Mouse (Mus musculus) MEL (cell line): Measurements from ENCODE around the gene Lhb. TPM values are rescaled to one million over a fixed set of nuclear protein-coding genes. Genes with fewer than 3 reads are reported as not detected.

Experiments used
- DNase-seq: peaks from one replicate; pipeline ENCODE4 v3.0.0; 2011; ENCODE audit warnings: low read depth, low spot score
- H3K27ac ChIP-seq: 2 replicates; pipeline ENCODE4 v1.5.1; 2012; ENCODE audit warnings: low read depth, mild to moderate bottlenecking, control low read depth, low read length, moderate library complexity; ENCODE audit not compliant: control insufficient read depth
- H3K27me3 ChIP-seq, 2 experiments: fragments of 150-350 bp in 1 of 2; sonication (generic) in 1 of 2; 2 replicates each; pipeline ENCODE4 v1.6.1; 2012; ENCODE audit warnings: low read length in 2 of 2, mild to moderate bottlenecking in 2 of 2, improper control_type of control experiment in 1 of 2, moderate library complexity in 1 of 2; ENCODE audit not compliant: insufficient read depth in 2 of 2, control insufficient read depth in 1 of 2
- H3K36me3 ChIP-seq, 2 experiments: 2 replicates each; pipeline ENCODE4 v1.6.1; 2012 to 2014; ENCODE audit warnings: low read length in 2 of 2, improper control_type of control experiment in 1 of 2, inconsistent platforms in 1 of 2, mild to moderate bottlenecking in 1 of 2; ENCODE audit not compliant: insufficient read depth in 2 of 2, control insufficient read depth in 1 of 2
- H3K4me1 ChIP-seq, 2 experiments: fragments of 150-350 bp in 1 of 2; sonication (generic) in 1 of 2; 2 replicates each; pipeline ENCODE4 v1.6.1; 2012; ENCODE audit warnings: low read length in 2 of 2, improper control_type of control experiment in 1 of 2, mild to moderate bottlenecking in 1 of 2; ENCODE audit not compliant: insufficient read depth in 2 of 2, control insufficient read depth in 1 of 2
- H3K4me3 ChIP-seq, 2 experiments: fragments of 150-350 bp in 1 of 2; sonication (generic) in 1 of 2; 2 replicates each; pipeline ENCODE4 v1.5.1; 2012; ENCODE audit warnings: low read depth in 2 of 2, low read length in 2 of 2, mild to moderate bottlenecking in 2 of 2, moderate library complexity in 2 of 2, control low read depth in 1 of 2, improper control_type of control experiment in 1 of 2; ENCODE audit not compliant: control insufficient read depth in 1 of 2, insufficient read depth in 1 of 2
- H3K79me2 ChIP-seq: 2 replicates; pipeline ENCODE4 v1.6.1; 2012; ENCODE audit warnings: mild to moderate bottlenecking, low read length, moderate library complexity; ENCODE audit not compliant: control insufficient read depth, poor library complexity, insufficient read depth
- H3K9ac ChIP-seq: 2 replicates; pipeline ENCODE4 v1.6.1; 2012; ENCODE audit warnings: low read depth, mild to moderate bottlenecking, control low read depth, low read length, moderate library complexity; ENCODE audit not compliant: control insufficient read depth, poor library complexity, severe bottlenecking
- H3K9me3 ChIP-seq: fragments of 150-350 bp; sonication (generic); replicated peaks from 2 replicates; pipeline ENCODE4 v1.6.1; 2012; ENCODE audit warnings: mild to moderate bottlenecking, low read length, improper control_type of control experiment, moderate library complexity; ENCODE audit not compliant: insufficient read depth
- BHLHE40 ChIP-seq: IDR thresholded peaks from 2 replicates; pipeline ENCODE4 v1.6.1; 2012; ENCODE audit warnings: low read depth, mild to moderate bottlenecking, inconsistent platforms, low read length, improper control_type of control experiment, borderline replicate concordance
- CHD2 ChIP-seq: IDR thresholded peaks from 2 replicates; pipeline ENCODE4 v1.6.1; 2011; ENCODE audit warnings: low read length, improper control_type of control experiment
- CTCF ChIP-seq, 3 experiments: IDR thresholded peaks in 2 of 3; conservative IDR thresholded peaks in 1 of 3; 2 replicates each; pipeline ENCODE4 v1.5.1; 2011 to 2012; ENCODE audit warnings: low read length in 3 of 3, low read depth in 2 of 3, mild to moderate bottlenecking in 2 of 3, improper control_type of control experiment in 1 of 3, inconsistent platforms in 1 of 3, mixed read lengths in 1 of 3, moderate library complexity in 1 of 3; ENCODE audit not compliant: control insufficient read depth in 1 of 3, insufficient read depth in 1 of 3, poor library complexity in 1 of 3, severe bottlenecking in 1 of 3
- E2F4 ChIP-seq: IDR thresholded peaks from 2 replicates; pipeline ENCODE4 v1.6.1; 2011; ENCODE audit warnings: low read depth, low read length, improper control_type of control experiment, borderline replicate concordance
- ELF1 ChIP-seq: IDR thresholded peaks from 2 replicates; pipeline ENCODE4 v1.6.1; 2014; ENCODE audit warnings: low read depth, mild to moderate bottlenecking, inconsistent platforms, low read length, improper control_type of control experiment, moderate library complexity
- EP300 ChIP-seq, 2 experiments: IDR thresholded peaks; 2 replicates each; pipeline ENCODE4 v1.6.1; 2011; ENCODE audit warnings: improper control_type of control experiment in 2 of 2, low read length in 2 of 2, low read depth in 1 of 2, mild to moderate bottlenecking in 1 of 2
- GABPA ChIP-seq: IDR thresholded peaks from 2 replicates; pipeline ENCODE4 v1.6.1; 2012; ENCODE audit warnings: low read depth, mild to moderate bottlenecking, inconsistent platforms, low read length, improper control_type of control experiment, moderate library complexity
- GATA1 ChIP-seq: IDR thresholded peaks from 2 replicates; pipeline ENCODE4 v1.6.1; 2011; ENCODE audit warnings: low read depth, low read length, improper control_type of control experiment
- HCFC1 ChIP-seq: IDR thresholded peaks from 2 replicates; pipeline ENCODE4 v1.6.1; 2012; ENCODE audit warnings: low read depth, mild to moderate bottlenecking, inconsistent platforms, low read length, improper control_type of control experiment, moderate library complexity
- JUND ChIP-seq: IDR thresholded peaks from 2 replicates; pipeline ENCODE4 v1.6.1; 2011; ENCODE audit warnings: low read depth, mild to moderate bottlenecking, improper control_type of control experiment, low read length
- KAT2A ChIP-seq: conservative IDR thresholded peaks from 2 replicates; pipeline ENCODE4 v1.6.1; 2012; ENCODE audit warnings: low read depth, low read length, improper control_type of control experiment, inconsistent platforms
- MAZ ChIP-seq: IDR thresholded peaks from 2 replicates; pipeline ENCODE4 v1.6.1; 2012; ENCODE audit warnings: low read depth, mild to moderate bottlenecking, inconsistent platforms, low read length, improper control_type of control experiment
- MXI1 ChIP-seq: IDR thresholded peaks from 2 replicates; pipeline ENCODE4 v1.6.1; 2011; ENCODE audit warnings: mild to moderate bottlenecking, low read depth, low read length, improper control_type of control experiment
- MYC ChIP-seq: IDR thresholded peaks from 2 replicates; pipeline ENCODE4 v1.6.1; 2011; ENCODE audit warnings: low read depth, mild to moderate bottlenecking, low read length, improper control_type of control experiment, moderate library complexity
- NELFE ChIP-seq: IDR thresholded peaks from 2 replicates; pipeline ENCODE4 v1.6.1; 2011; ENCODE audit warnings: low read depth, low read length, improper control_type of control experiment
- NRF1 ChIP-seq: IDR thresholded peaks from 2 replicates; pipeline ENCODE4 v1.6.1; 2014; ENCODE audit warnings: low read depth, mild to moderate bottlenecking, inconsistent platforms, low read length, improper control_type of control experiment, moderate library complexity; ENCODE audit not compliant: poor library complexity, insufficient read depth, severe bottlenecking
- POLR2A ChIP-seq, 2 experiments: IDR thresholded peaks; 2 replicates each; pipeline ENCODE4 v1.6.1; 2011 to 2012; ENCODE audit warnings: low read length in 2 of 2, mild to moderate bottlenecking in 2 of 2, control low read depth in 1 of 2, improper control_type of control experiment in 1 of 2, low read depth in 1 of 2, moderate library complexity in 1 of 2; ENCODE audit not compliant: control insufficient read depth in 1 of 2, insufficient read depth in 1 of 2, poor library complexity in 1 of 2
- POLR2AphosphoS2 ChIP-seq: IDR thresholded peaks from 2 replicates; pipeline ENCODE4 v1.6.1; 2011; ENCODE audit warnings: low read length, improper control_type of control experiment
- RAD21 ChIP-seq: IDR thresholded peaks from 2 replicates; pipeline ENCODE4 v1.6.1; 2011; ENCODE audit warnings: mild to moderate bottlenecking, low read depth, low read length, improper control_type of control experiment
- RCOR1 ChIP-seq: IDR thresholded peaks from 2 replicates; pipeline ENCODE4 v1.6.1; 2012; ENCODE audit warnings: low read depth, mild to moderate bottlenecking, inconsistent platforms, low read length, improper control_type of control experiment
- SMC3 ChIP-seq: IDR thresholded peaks from 2 replicates; pipeline ENCODE4 v1.6.1; 2011; ENCODE audit warnings: low read depth, low read length, improper control_type of control experiment
- TAL1 ChIP-seq: IDR thresholded peaks from 2 replicates; pipeline ENCODE4 v1.6.1; 2012; ENCODE audit warnings: mild to moderate bottlenecking, inconsistent platforms, low read length, moderate library complexity, mixed read lengths
- TBP ChIP-seq: IDR thresholded peaks from 2 replicates; pipeline ENCODE4 v1.8.0; 2011; ENCODE audit warnings: low read depth, low read length, improper control_type of control experiment
- UBTF ChIP-seq: IDR thresholded peaks from 2 replicates; pipeline ENCODE4 v1.6.1; 2012; ENCODE audit warnings: low read depth, mild to moderate bottlenecking, inconsistent platforms, low read length, improper control_type of control experiment, moderate library complexity, borderline replicate concordance; ENCODE audit not compliant: insufficient read depth
- USF1 ChIP-seq: IDR thresholded peaks from 2 replicates; pipeline ENCODE4 v1.6.1; 2014; ENCODE audit warnings: low read depth, mild to moderate bottlenecking, inconsistent platforms, low read length, improper control_type of control experiment, moderate library complexity
- ZC3H11A ChIP-seq: IDR thresholded peaks from 2 replicates; pipeline ENCODE4 v1.6.1; 2012; ENCODE audit warnings: low read depth, mild to moderate bottlenecking, inconsistent platforms, low read length, improper control_type of control experiment
- ZKSCAN1 ChIP-seq: IDR thresholded peaks from 2 replicates; pipeline ENCODE4 v1.6.1; 2012; ENCODE audit warnings: low read depth, mild to moderate bottlenecking, inconsistent platforms, low read length, improper control_type of control experiment, moderate library complexity
- ZMIZ1 ChIP-seq: IDR thresholded peaks from 2 replicates; pipeline ENCODE4 v1.6.1; 2012; ENCODE audit warnings: low read depth, mild to moderate bottlenecking, inconsistent platforms, low read length, improper control_type of control experiment, moderate library complexity
- ZNF384 ChIP-seq: IDR thresholded peaks from 2 replicates; pipeline ENCODE4 v1.6.1; 2012; ENCODE audit warnings: low read depth, mild to moderate bottlenecking, inconsistent platforms, low read length, improper control_type of control experiment
- polyA plus RNA-seq, 2 experiments: library from polyadenylated mRNA; stranded (reverse) in 1 of 2; unstranded in 1 of 2; fragments of >175 nt in 1 of 2; fragments of >200 nt in 1 of 2; gene quantifications; 2 replicates each; pipeline versions ENCODE4 v1.2.1 to v1.2.4; 2012; ENCODE audit warnings: low replicate concordance in 2 of 2, low read depth in 1 of 2; ENCODE audit not compliant: insufficient read length in 2 of 2, insufficient read depth in 1 of 2, missing spikeins in 1 of 2
- total RNA-seq: library from RNA; depleted of rRNA; stranded (reverse); fragments of 300-350 nt; gene quantifications from 2 replicates; pipeline ENCODE4 v1.2.3, GENCODE M21; 2012

Gene Lhb
- total and polyA plus RNA-seq, 3 experiments = 0.19 to 0.28 TPM; not detected in 1

DNA sequence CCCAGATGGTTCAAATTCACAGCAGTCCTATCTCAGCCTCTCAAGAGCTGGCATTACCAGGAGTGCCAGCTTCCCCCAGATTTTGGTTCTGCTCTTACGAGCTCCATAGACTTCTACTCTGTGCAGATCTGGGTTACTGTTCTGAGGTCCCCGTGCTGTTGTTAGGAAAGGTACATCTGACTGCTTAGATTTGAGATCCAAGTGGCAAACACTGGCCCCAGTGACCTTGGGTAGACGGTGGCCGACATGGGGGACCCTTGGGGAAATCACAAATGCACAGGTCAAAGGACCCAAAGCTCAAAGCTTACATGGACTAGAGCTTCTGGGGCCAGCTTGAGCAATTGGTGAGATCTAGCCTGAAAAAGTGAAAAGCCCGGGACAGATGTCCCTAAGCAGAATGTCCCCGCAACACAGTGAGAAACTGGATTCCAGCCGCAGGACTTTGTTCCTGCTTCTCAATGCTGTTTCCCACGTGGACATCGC lies 36.1 kb downstream of the Lhb start:
- TF ChIP-seq KAT2A (no peak), JUND (no peak), TAL1 (no peak), RCOR1 (0 out of 2 replicates have a peak, but pooled peaks have one; percentile 7)
- peaks cover 22% of the 10 kb centered on the region for H3K79me2 ChIP-seq
- H3K36me3 ChIP-seq = peaks cover 8 to 22% of the 10 kb centered on the region in 2 experiments
- peak; percentile 42 for DNase-seq
- peaks cover 7 to 22% of the 10 kb centered on the region in 2 experiments; a peak in 3 of 4 replicates for H3K4me1 ChIP-seq
- H3K9ac ChIP-seq = peak overlapping the region; percentile 93
- no peaks in the 10 kb centered on the region for H3K9me3 ChIP-seq
- no peaks in the 10 kb centered on the region for H3K27me3 ChIP-seq
- H3K4me3 ChIP-seq = no peak overlapping the region
- peak overlapping the region; percentile 28; the same call in 1 of the 2 replicates for H3K27ac ChIP-seq

DNA sequence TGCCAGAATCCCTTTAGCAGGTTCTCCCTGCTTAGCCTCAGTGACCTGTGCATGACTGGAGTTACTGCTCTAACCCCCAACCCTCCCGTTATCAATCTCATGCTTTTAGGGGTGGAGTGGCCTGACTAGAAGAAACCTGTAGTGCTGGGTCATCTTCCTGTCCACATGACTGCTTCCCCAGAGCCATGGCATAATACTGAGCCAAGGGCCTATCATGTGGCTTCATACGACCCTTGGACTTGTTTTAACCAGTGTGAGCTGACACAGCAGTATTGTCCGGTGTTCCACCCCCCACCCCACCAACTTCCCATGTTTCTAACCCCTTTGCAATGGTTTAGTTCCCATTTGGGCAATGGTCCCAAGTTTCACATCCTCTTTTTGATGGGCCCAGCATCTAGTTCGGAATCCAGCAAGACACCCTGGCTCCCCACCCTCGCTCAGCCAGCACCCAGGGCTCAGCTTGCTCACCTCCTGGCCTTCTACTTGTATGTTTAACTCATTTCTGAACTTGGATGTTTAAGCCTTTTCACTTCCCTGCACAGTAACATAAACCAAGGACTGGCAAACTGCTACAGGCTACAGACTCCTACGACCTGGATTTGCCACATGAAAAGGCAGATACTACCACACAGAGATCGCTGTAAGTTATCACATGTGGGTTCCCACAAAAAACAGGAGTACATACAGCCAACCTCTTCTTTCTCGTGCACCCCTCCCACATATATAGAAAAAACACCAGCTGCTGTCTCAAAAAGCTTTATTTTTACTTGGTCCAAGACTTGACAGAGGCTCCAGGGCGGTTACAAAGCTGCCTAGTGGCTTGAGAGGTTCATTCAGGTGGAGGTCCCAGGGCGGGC lies 36.8 kb downstream of the Lhb start:
- H3K79me2 ChIP-seq = peaks cover 22% of the 10 kb centered on the region
- H3K4me3 ChIP-seq = peak overlapping the region; percentile 78 to 80
- H3K27me3 ChIP-seq = no peaks in the 10 kb centered on the region
- peak; percentile 81 for DNase-seq
- no peaks in the 10 kb centered on the region for H3K9me3 ChIP-seq
- peak overlapping the region; percentile 28 for H3K27ac ChIP-seq
- H3K4me1 ChIP-seq = peaks cover 7 to 22% of the 10 kb centered on the region in 2 experiments; a peak in 3 of 4 replicates
- peak overlapping the region; percentile 93 for H3K9ac ChIP-seq
- H3K36me3 ChIP-seq = peaks cover 8 to 22% of the 10 kb centered on the region in 2 experiments
- TF ChIP-seq ZNF384 = no peak
- peak; percentile 49 for TF ChIP-seq CHD2
- no peak for TF ChIP-seq TBP
- no peak for TF ChIP-seq ELF1
- TF ChIP-seq RCOR1 = no peak
- peak; percentile 9; the same call in 1 of the 2 replicates for TF ChIP-seq BHLHE40
- TF ChIP-seq ZMIZ1 = peak; percentile 19
- no peak for TF ChIP-seq E2F4
- no peak for TF ChIP-seq CTCF (IDR thresholded peaks at IDR 0.05 in 2 of 3, conservative IDR thresholded peaks at IDR 0.05 in 1 of 3; ENCODE audit: control insufficient read depth in 1 of 3, insufficient read depth in 1 of 3, low read depth in 2 of 3, low read length in 3 of 3, poor library complexity in 1 of 3, severe bottlenecking in 1 of 3)
- TF ChIP-seq ZC3H11A = no peak
- TF ChIP-seq NELFE = peak; percentile 47; the same call in 1 of the 2 replicates
- peak; percentile 99 for TF ChIP-seq POLR2AphosphoS2
- TF ChIP-seq UBTF = no peak
- no peak for TF ChIP-seq GATA1
- peak; percentile 60; the same call in 1 of the 2 replicates for TF ChIP-seq USF1
- 0 out of 2 replicates have a peak, but pooled peaks have one; percentile 35 for TF ChIP-seq MYC
- no peak for TF ChIP-seq RAD21
- TF ChIP-seq GABPA = no peak
- no peak for TF ChIP-seq ZKSCAN1
- TF ChIP-seq NRF1 = no peak
- TF ChIP-seq EP300 (IDR thresholded peaks at IDR 0.05; ENCODE audit: low read depth in 1 of 2, low read length in 2 of 2) = no peak
- no peak for TF ChIP-seq HCFC1
- TF ChIP-seq MXI1 = no peak; the same call in 1 of the 2 replicates
- TF ChIP-seq POLR2A (IDR thresholded peaks at IDR 0.05; ENCODE audit: control insufficient read depth in 1 of 2, insufficient read depth in 1 of 2, low read depth in 1 of 2, low read length in 2 of 2, poor library complexity in 1 of 2) = peak; percentile 23 to 74; a peak in 3 of 4 replicates
- no peak for TF ChIP-seq JUND
- no peak for TF ChIP-seq MAZ
- TF ChIP-seq TAL1 = no peak
- no peak; the same call in none of the 2 replicates for TF ChIP-seq SMC3
